Mouse (Mus musculus) kidney, adult 2 months (tissue): Measurements from ENCODE around the gene Lcat.

Experiments
- CTCF ChIP-seq: fragments of 200-500 bp; conservative IDR thresholded peaks from 2 replicates; pipeline ENCODE4 v1.5.1; 2011; ENCODE audit warnings: low read depth, mild to moderate bottlenecking, control low read depth, low read length, moderate library complexity, mixed read lengths; ENCODE audit not compliant: insufficient read depth, insufficient read length
- POLR2A ChIP-seq: fragments of 200-500 bp; IDR thresholded peaks from one replicate; pipeline ENCODE4 v1.6.1; 2011; ENCODE audit warnings: low read depth, low read length, control low read depth

- TF ChIP-seq POLR2A = no peak
- no peak for TF ChIP-seq CTCF
Measured at GRCm38 (mm10) chr8:105932525-105932924, 10.7 kb downstream of the Lcat start.
